Mouse (Mus musculus) ovary, postnatal 36 days (tissue): ENCODE results near the gene Chst15.

Source experiments
- DNase-seq: peaks from one replicate; pipeline ENCODE4 v3.0.0; 2022; ENCODE audit warnings: low spot score, mixed read lengths

Gene Chst15

GRCm38 (mm10) chr7:132261885-132262284, 55.1 kb downstream of the Chst15 start:
- no peak for DNase-seq

- no peak for DNase-seq
These were observed 56.4 kb downstream of the Chst15 start for GRCm38 (mm10) chr7:132260632-132261031.

GRCm38 (mm10) chr7:132258817-132259216, 58.2 kb downstream of the Chst15 start:
- peak; percentile 53 for DNase-seq

- DNase-seq: no peak
These were observed 58.8 kb downstream of the Chst15 start for GRCm38 (mm10) chr7:132258216-132258615.

- no peak for DNase-seq
These were observed 63.5 kb downstream of the Chst15 start for GRCm38 (mm10) chr7:132253513-132253912.

- no peak for DNase-seq
These were observed 64.0 kb downstream of the Chst15 start for GRCm38 (mm10) chr7:132253078-132253477.

- DNase-seq: no peak
These were observed 67.4 kb downstream of the Chst15 start for GRCm38 (mm10) chr7:132249563-132250119.

- DNase-seq: no peak
These were observed 69.5 kb downstream of the Chst15 start for GRCm38 (mm10) chr7:132247567-132247966.

- no peak for DNase-seq
These were observed 69.9 kb downstream of the Chst15 start for GRCm38 (mm10) chr7:132247091-132247490.

GRCm38 (mm10) chr7:132245730-132246129, 71.3 kb downstream of the Chst15 start:
- no peak for DNase-seq

GRCm38 (mm10) chr7:132244637-132245036, 72.4 kb downstream of the Chst15 start:
- no peak for DNase-seq

- DNase-seq: no peak
These were observed 73.8 kb downstream of the Chst15 start for GRCm38 (mm10) chr7:132243225-132243624.

GRCm38 (mm10) chr7:132242617-132243141, 74.3 kb downstream of the Chst15 start:
- DNase-seq: no peak

GRCm38 (mm10) chr7:132238921-132239320, 78.1 kb downstream of the Chst15 start:
- DNase-seq: no peak

- no peak for DNase-seq
These were observed 79.8 kb downstream of the Chst15 start for GRCm38 (mm10) chr7:132237191-132237590.

- DNase-seq: no peak
These were observed 80.2 kb downstream of the Chst15 start for GRCm38 (mm10) chr7:132236789-132237188.

GRCm38 (mm10) chr7:132234250-132234649, 82.8 kb downstream of the Chst15 start:
- no peak for DNase-seq

- DNase-seq: no peak
These were observed 83.3 kb downstream of the Chst15 start for GRCm38 (mm10) chr7:132233732-132234131.

GRCm38 (mm10) chr7:132232937-132233336, 84.1 kb downstream of the Chst15 start:
- peak; percentile 24 for DNase-seq

GRCm38 (mm10) chr7:132231476-132231875, 85.6 kb downstream of the Chst15 start:
- DNase-seq: no peak

- no peak for DNase-seq
These were observed 86.1 kb downstream of the Chst15 start for GRCm38 (mm10) chr7:132230961-132231360.

- no peak for DNase-seq
These were observed 89.9 kb downstream of the Chst15 start for GRCm38 (mm10) chr7:132227075-132227640.

- DNase-seq: peak; percentile 34
These were observed 90.5 kb downstream of the Chst15 start for GRCm38 (mm10) chr7:132226379-132227074.
